Mouse (Mus musculus) heart, adult 2 months (tissue): ENCODE results near the gene Cad. TPM values are rescaled to one million over a fixed set of nuclear protein-coding genes. Genes with fewer than 3 reads are reported as not detected.

Source experiments
- DNase-seq, 2 experiments: peaks; one replicate each; pipeline ENCODE4 v3.0.0; 2021
- H3K27ac ChIP-seq: fragments of 200-600 bp; 2 replicates; pipeline ENCODE4 v1.8.1; 2022
- H3K27me3 ChIP-seq: fragments of 200-500 bp; 2 replicates; pipeline ENCODE4 v1.6.1; 2012; ENCODE audit warnings: mild to moderate bottlenecking, low read length, inconsistent platforms, mixed read lengths; ENCODE audit not compliant: control insufficient read depth, insufficient read depth
- H3K36me3 ChIP-seq: fragments of 200-500 bp; 2 replicates; pipeline ENCODE4 v1.6.1; 2012; ENCODE audit warnings: low read length, inconsistent platforms; ENCODE audit not compliant: control insufficient read depth, insufficient read depth
- H3K4me1 ChIP-seq: fragments of 200-500 bp; 2 replicates; pipeline ENCODE4 v1.6.1; 2011; ENCODE audit warnings: low read length; ENCODE audit not compliant: control insufficient read depth, insufficient read depth
- H3K4me3 ChIP-seq: fragments of 200-600 bp; 2 replicates; pipeline ENCODE4 v1.8.1; 2022
- H3K79me2 ChIP-seq: fragments of 200-500 bp; replicated peaks from 2 replicates; pipeline ENCODE4 v1.6.1; 2012; ENCODE audit warnings: mild to moderate bottlenecking, inconsistent platforms, low read length, moderate library complexity, mixed read lengths; ENCODE audit not compliant: control insufficient read depth, insufficient read depth
- H3K9ac ChIP-seq: fragments of 200-500 bp; 2 replicates; pipeline ENCODE4 v1.6.1; 2012; ENCODE audit warnings: low read depth, mild to moderate bottlenecking, control low read depth, inconsistent platforms, low read length, mixed read lengths
- CTCF ChIP-seq: fragments of 200-600 bp; IDR thresholded peaks from 2 replicates; pipeline ENCODE4 v1.8.1; 2022; ENCODE audit warnings: antibody characterized with exemption, mild to moderate bottlenecking, moderate library complexity
- EP300 ChIP-seq: fragments of 200-500 bp; IDR thresholded peaks from 2 replicates; pipeline ENCODE4 v1.6.1; 2011; ENCODE audit warnings: low read depth, low read length, control low read depth; ENCODE audit not compliant: insufficient read depth
- POLR2A ChIP-seq: fragments of 200-500 bp; IDR thresholded peaks from 2 replicates; pipeline ENCODE4 v1.6.1; 2011; ENCODE audit warnings: mild to moderate bottlenecking, low read depth, low read length, control low read depth; ENCODE audit not compliant: insufficient read depth
- WGBS: fragments of 180-500 bp; shearing (Covaris S2); methylation state at CpG from one replicate; pipeline ENCODE4 v1.1.7; 2018; 5-methylcytosine and 5-hydroxymethylcytosine counted together
- intact Hi-C: fragments of 180-260 bp; cut with DNase I; formaldehyde crosslinking; loops from one replicate; pipeline ENCODE4 v1.15.1; 2025
- polyA plus RNA-seq: library from polyadenylated mRNA; depleted of rRNA; stranded (reverse); fragments of >200 nt; gene quantifications from 2 replicates; pipeline ENCODE4 v1.2.3, GENCODE M21; 2012
- total RNA-seq, 2 experiments: library from RNA; stranded (reverse); gene quantifications; 2 replicates each; pipeline ENCODE4 v1.2.3; 2021

Cad gene
- total and polyA plus RNA-seq, 3 experiments, result 11.0 to 18.5 (median 14.0) TPM

- no peaks in the 10 kb centered on the region for H3K36me3 ChIP-seq
- no peak overlapping the region; the same call in 1 of the 2 replicates for H3K27ac ChIP-seq
- WGBS, result under 1% methylated on average over 59 of the region's 59 CpGs
- DNase-seq, result peak; percentile 65 to 79
- H3K27me3 ChIP-seq, result peaks cover 22% of the 10 kb centered on the region
- H3K79me2 ChIP-seq, result no peaks in the 10 kb centered on the region
- TF ChIP-seq EP300 (no peak), POLR2A (no peak), CTCF (peak; percentile 42)
- H3K4me3 ChIP-seq, result peak overlapping the region; percentile 47
- H3K4me1 ChIP-seq, result peaks cover 4% of the 10 kb centered on the region
- peak overlapping the region; percentile 7 for H3K9ac ChIP-seq
- intact Hi-C loops, result no loop called here
These were observed 40.5 kb downstream of the Cad start for GRCm38 (mm10) chr5:31094799-31095691.

GRCm38 (mm10) chr5:31095711-31096480 is 41.3 kb downstream of the Cad start:
- H3K27me3 ChIP-seq, result peaks cover 22% of the 10 kb centered on the region
- no peak overlapping the region; the same call in 1 of the 2 replicates for H3K27ac ChIP-seq
- no peaks in the 10 kb centered on the region for H3K36me3 ChIP-seq
- H3K79me2 ChIP-seq, result no peaks in the 10 kb centered on the region
- H3K4me3 ChIP-seq, result peak overlapping the region; percentile 47
- WGBS, result 39% methylated on average over 11 of the region's 11 CpGs
- peaks cover 4% of the 10 kb centered on the region for H3K4me1 ChIP-seq
- TF ChIP-seq EP300 (no peak), POLR2A (no peak), CTCF (no peak)
- H3K9ac ChIP-seq, result no peak overlapping the region
- intact Hi-C loops, result no loop called here
- DNase-seq, result no peak

DNA sequence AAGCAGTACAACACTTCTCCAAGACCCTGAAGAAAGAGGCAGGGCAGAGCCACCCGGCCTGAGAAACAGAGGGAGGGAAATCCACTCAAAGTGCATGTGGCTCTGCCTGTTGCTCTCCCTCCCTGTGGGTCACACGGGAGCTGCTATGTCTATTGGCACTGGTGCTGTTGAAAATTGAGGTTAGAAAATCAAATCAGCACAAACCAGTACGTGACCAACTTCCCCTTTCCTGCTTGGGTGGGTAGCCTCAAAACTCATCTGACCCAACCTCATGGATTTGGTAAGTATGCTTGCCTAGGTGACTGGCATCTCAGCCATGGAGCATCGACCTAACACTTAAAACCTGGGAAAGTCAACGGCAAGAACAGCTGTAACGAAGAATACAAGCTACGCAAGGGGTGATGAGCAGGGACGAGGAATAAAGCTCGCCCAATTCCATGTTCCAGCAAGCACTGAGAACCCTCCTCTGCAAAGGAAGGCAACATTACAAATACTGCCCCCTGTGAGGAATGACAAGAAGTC is 51.3 kb downstream of the Cad start, which contains the start of gene Dnajc5g:
TSS of gene Dnajc5g (plus strand) at position 472 of the 522 bp plus-strand sequence.
- Histone ChIP-seq H3K4me3 (no peak within 1 kb of the TSS), H3K27ac (no peak within 1 kb of the TSS), H3K27me3 (no peaks in the 10 kb centered on the region), H3K9ac (no peak within 1 kb of the TSS), H3K79me2 (no peaks in the 10 kb centered on the region), H3K36me3 (no peaks in the 10 kb centered on the region), H3K4me1 (no peaks in the 10 kb centered on the region)
- intact Hi-C loops, result loop anchor here (5.0 to 10.0 kb wide), 2 partner anchors 54 to 301 kb away; partner anchors contain the start of gene Cad
- no peak for DNase-seq
- TF ChIP-seq EP300, result no peak
- no peak for TF ChIP-seq POLR2A
- TF ChIP-seq CTCF, result no peak
- WGBS, result 76% methylated on average over 9 of the region's 9 CpGs

DNA sequence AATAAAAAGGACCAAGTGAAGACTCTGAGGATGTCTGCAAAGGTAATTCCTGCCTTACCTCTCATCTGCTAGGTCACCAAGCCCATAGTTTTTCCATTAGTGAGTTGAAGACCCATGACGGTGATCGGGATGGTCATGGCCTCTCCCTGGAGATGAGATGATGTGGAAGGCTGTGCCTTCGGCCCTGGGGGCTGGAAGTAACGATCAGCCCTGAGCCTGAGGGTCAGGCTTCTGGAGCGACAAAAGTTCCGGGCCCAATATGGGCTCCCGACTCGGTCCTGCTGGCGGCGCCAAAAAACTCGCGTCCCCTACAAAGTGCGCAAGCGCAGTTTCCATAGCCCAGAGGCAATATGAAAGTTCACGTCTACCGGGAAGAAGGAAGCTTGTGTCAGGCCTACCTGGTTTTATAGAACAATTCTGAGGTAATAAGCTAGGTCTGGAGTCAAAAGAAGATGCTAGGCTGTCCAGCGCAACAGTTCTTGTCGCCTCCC is 53.5 kb downstream of the Cad start, which contains the start of gene Slc30a3:
TSS of gene Slc30a3 (minus strand) at position 238 of the 491 bp plus-strand sequence.
- H3K79me2 ChIP-seq, result no peaks in the 10 kb centered on the region
- no peak within 1 kb of the TSS for H3K4me3 ChIP-seq
- H3K4me1 ChIP-seq, result no peaks in the 10 kb centered on the region
- no peak for DNase-seq
- no peaks in the 10 kb centered on the region for H3K36me3 ChIP-seq
- 90% methylated on average over 18 of the region's 18 CpGs for WGBS
- no peak within 1 kb of the TSS for H3K9ac ChIP-seq
- no peaks in the 10 kb centered on the region for H3K27me3 ChIP-seq
- no peak for TF ChIP-seq CTCF
- TF ChIP-seq POLR2A, result no peak
- no peak for TF ChIP-seq EP300
- intact Hi-C loops, result loop anchor here (5.0 to 10.0 kb wide), 2 partner anchors 56 to 303 kb away; partner anchors contain the start of gene Cad
- H3K27ac ChIP-seq, result no peak within 1 kb of the TSS

GRCm38 (mm10) chr5:31110781-31111180 is 56.2 kb downstream of the Cad start:
- no peak overlapping the region for H3K27ac ChIP-seq
- 15% methylated on average over 7 of the region's 7 CpGs for WGBS

More at GRCm38 (mm10) chr5:31110781-31111180, 56.2 kb downstream of the Cad start:
- TF ChIP-seq CTCF (peak; percentile 77), EP300 (no peak)
- Histone ChIP-seq H3K79me2 (no peaks in the 10 kb centered on the region), H3K9ac (no peak overlapping the region), H3K4me3 (no peak overlapping the region), H3K36me3 (no peaks in the 10 kb centered on the region), H3K4me1 (no peaks in the 10 kb centered on the region), H3K27me3 (no peaks in the 10 kb centered on the region)
- intact Hi-C loops, result loop anchor here (2.0 kb wide), 1 partner anchor 28 kb away; no protein-coding TSS in a partner anchor
- no peak for DNase-seq
